Mouse (Mus musculus) heart, postnatal 0 days (tissue): ENCODE measurements around the gene Ndufa11.

Experiments
- CTCF ChIP-seq: IDR thresholded peaks from 2 replicates; pipeline ENCODE4 v1.5.1; 2016; ENCODE audit warnings: antibody characterized with exemption, control low read depth, low read depth
- EP300 ChIP-seq: IDR thresholded peaks from 2 replicates; pipeline ENCODE4 v1.6.1; 2016; ENCODE audit warnings: antibody characterized with exemption, low read depth

DNA sequence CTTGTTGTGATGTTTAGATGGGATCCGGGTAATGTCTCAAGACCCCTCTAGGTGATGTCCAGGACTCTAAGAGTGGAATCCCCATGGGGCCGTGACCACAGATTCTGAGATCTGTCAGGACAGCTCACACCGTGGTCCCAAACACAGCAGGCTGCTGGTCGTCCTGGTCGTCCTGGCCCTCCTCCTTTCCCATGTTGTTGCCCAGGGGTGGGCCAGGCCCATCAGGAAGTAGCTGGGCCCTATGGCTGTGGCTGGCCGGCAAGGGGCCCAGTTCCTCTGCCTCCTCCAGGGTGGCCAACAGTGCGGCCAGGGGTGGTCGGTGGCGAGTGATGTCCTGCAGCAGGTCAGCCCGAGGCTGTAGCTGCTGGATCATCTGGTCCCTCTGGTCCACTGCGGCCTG is 2.2 kb upstream of the Ndufa11 start:
- TF ChIP-seq CTCF (no peak), EP300 (no peak)
